Mouse (Mus musculus): Measurements from ENCODE around the gene Hist3h2a. TPM values are rescaled to one million over a fixed set of nuclear protein-coding genes. Genes with fewer than 3 reads are reported as not detected.

Gene Hist3h2a
- polyA plus RNA-seq, 1 experiment from 2014 or later, result 39.7 TPM

DNA sequence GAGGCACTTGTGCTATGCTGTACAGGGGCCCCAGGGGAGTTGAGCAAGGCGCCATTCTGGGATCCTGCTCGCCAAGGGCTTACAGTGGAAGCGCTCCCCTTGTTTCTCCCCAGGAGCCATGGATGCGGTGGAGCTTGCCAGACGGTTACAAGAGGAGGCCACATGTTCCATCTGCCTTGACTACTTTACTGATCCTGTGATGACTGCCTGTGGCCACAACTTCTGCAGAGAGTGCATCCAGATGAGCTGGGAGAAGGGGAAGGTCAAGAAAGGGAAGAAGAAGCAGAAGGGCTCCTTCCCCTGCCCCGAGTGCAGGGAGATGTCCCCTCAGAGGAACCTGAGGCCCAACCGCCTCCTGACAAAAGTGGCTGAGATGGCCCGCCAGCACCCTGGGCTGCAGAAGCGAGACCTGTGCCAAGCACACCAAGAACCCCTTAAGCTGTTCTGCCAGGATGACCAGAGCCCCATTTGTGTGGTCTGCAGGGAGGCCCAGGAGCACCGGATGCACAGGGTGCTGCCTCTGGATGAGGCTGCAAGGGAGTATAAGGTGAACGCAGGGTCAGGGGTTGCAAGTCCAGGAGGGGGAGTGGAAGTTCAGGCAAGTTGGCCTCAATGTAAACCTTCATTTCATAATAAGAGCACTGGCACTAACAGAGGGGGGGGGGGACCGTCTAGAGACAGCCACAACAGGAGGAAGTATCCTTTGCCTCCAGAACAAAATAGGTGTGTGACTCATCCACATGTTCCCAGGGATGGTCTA lies 10.7 kb downstream of the Hist3h2a start:
- Histone ChIP-seq H3K4me3 (ENCODE audit: low read length) (no peak overlapping the region), H3K4me1 (ENCODE audit: insufficient read depth, low read length) (peaks cover 33% of the 10 kb centered on the region), H3K9me3 (ENCODE audit: low read length) (peaks cover 5% of the 10 kb centered on the region), H3K36me3 (ENCODE audit: insufficient read depth, low read length) (no peaks in the 10 kb centered on the region), H3K27me3 (ENCODE audit: insufficient read depth, low read length) (peaks cover 3% of the 10 kb centered on the region), H3K9ac (replicated peaks; ENCODE audit: low read length) (no peak overlapping the region), H3K4me2 (replicated peaks; ENCODE audit: low read depth, low read length) (no peak overlapping the region), H3K27ac (ENCODE audit: low read length) (no peak overlapping the region)
- no peak; the same call in 1 of the 2 replicates for ATAC-seq (ENCODE audit: low FRiP score, low TSS enrichment)
- WGBS, result 29% methylated on average over 12 of the region's 12 CpGs

DNA sequence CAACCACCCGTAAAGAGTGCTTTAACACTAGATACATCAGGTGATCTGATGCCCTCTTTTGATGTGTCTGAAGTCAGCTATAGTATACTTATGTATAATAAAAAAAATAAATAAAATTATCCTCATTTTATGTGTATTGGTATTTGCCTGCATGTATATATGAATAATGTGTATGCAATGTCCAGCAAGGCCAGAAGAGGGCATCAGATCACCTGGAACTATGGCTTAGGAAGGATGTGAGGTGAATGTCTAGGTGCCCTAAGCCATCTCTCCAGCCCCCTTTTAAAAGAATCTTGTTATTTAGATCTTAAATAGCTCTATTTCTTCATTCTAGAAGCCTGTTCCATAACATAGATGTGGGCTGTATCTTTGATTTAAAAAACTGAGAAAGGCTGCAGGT lies 12.9 kb downstream of the Hist3h2a start:
- WGBS, result 100% methylated on average over 1 of the region's 1 CpGs

DNA sequence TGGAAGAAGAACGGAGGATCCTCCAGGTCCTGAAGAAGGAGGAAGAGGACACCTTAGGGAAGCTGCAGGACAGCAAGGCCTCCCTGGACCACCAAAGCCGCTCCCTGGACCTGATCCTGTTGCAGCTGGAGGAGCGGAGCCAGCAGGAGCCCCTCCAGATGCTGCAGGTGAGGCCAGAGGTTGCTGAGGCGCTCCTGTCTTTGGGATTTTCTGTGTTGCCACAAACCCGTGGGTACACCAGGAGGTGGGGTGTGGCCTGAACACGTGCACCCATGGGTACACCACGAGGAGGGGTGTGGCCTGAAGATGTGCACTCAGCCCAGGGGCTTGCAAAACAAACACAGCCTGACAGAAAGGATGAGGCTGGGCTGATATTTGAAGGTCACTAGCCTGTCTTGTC lies 14.1 kb downstream of the Hist3h2a start:
- Histone ChIP-seq H3K4me2 (replicated peaks; ENCODE audit: low read depth, low read length) (no peak overlapping the region), H3K36me3 (ENCODE audit: insufficient read depth, low read length) (peaks cover 10% of the 10 kb centered on the region), H3K27ac (ENCODE audit: low read length) (peak overlapping the region; percentile 92), H3K9ac (replicated peaks; ENCODE audit: low read length) (no peak overlapping the region), H3K4me3 (ENCODE audit: low read length) (no peak overlapping the region), H3K27me3 (ENCODE audit: insufficient read depth, low read length) (no peaks in the 10 kb centered on the region), H3K9me3 (ENCODE audit: low read length) (no peaks in the 10 kb centered on the region), H3K4me1 (ENCODE audit: insufficient read depth, low read length) (peaks cover 44% of the 10 kb centered on the region)
- ATAC-seq (ENCODE audit: low FRiP score, low TSS enrichment), result peak; percentile 9
- 77% methylated on average over 7 of the region's 7 CpGs for WGBS

More for the DNA sequence above, 12.9 kb downstream of the Hist3h2a start:
- Histone ChIP-seq H3K27me3 (ENCODE audit: insufficient read depth, low read length) (peaks cover under 1% of the 10 kb centered on the region; the same call in 1 of the 2 replicates), H3K27ac (ENCODE audit: low read length) (no peak overlapping the region), H3K4me3 (ENCODE audit: low read length) (no peak overlapping the region), H3K36me3 (ENCODE audit: insufficient read depth, low read length) (peaks cover 10% of the 10 kb centered on the region), H3K4me2 (replicated peaks; ENCODE audit: low read depth, low read length) (no peak overlapping the region), H3K9ac (replicated peaks; ENCODE audit: low read length) (no peak overlapping the region), H3K4me1 (ENCODE audit: insufficient read depth, low read length) (peaks cover 44% of the 10 kb centered on the region), H3K9me3 (ENCODE audit: low read length) (no peaks in the 10 kb centered on the region)
- ATAC-seq (ENCODE audit: low FRiP score, low TSS enrichment), result no peak

DNA sequence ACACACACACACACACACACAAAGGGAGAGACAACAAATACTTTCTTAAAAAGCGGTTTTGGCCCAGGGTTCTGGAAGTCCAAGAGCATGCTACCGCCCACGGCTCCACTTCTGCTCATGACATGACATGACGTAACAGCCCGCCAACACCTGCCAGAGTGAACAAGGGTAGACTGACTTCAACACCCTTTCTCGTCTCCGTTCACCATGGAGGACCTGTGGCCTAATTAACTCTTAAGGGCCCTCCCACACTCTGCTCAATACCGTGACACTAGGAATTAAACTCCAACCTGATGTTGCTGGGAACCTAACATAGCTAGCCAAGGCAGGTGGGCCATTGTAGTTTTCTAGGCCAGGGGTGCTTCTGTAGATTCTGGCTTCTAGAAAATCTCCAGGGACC lies 14.5 kb downstream of the Hist3h2a start:
- H3K27me3 ChIP-seq (ENCODE audit: insufficient read depth, low read length), result no peaks in the 10 kb centered on the region
- H3K27ac ChIP-seq (ENCODE audit: low read length), result peak overlapping the region; percentile 92
- H3K36me3 ChIP-seq (ENCODE audit: insufficient read depth, low read length), result peaks cover 10% of the 10 kb centered on the region
- no peaks in the 10 kb centered on the region for H3K9me3 ChIP-seq (ENCODE audit: low read length)
- peak overlapping the region; percentile 49; the same call in 1 of the 2 replicates for H3K9ac ChIP-seq (replicated peaks; ENCODE audit: low read length)
- 0 out of 2 replicates have a peak overlapping the region, but pooled peaks have one; percentile 20 for H3K4me2 ChIP-seq (replicated peaks; ENCODE audit: low read depth, low read length)
- H3K4me3 ChIP-seq (ENCODE audit: low read length), result no peak overlapping the region
- H3K4me1 ChIP-seq (ENCODE audit: insufficient read depth, low read length), result peaks cover 44% of the 10 kb centered on the region
- ATAC-seq (ENCODE audit: low FRiP score, low TSS enrichment), result peak; percentile 76
- 46% methylated on average over 8 of the region's 8 CpGs for WGBS

DNA sequence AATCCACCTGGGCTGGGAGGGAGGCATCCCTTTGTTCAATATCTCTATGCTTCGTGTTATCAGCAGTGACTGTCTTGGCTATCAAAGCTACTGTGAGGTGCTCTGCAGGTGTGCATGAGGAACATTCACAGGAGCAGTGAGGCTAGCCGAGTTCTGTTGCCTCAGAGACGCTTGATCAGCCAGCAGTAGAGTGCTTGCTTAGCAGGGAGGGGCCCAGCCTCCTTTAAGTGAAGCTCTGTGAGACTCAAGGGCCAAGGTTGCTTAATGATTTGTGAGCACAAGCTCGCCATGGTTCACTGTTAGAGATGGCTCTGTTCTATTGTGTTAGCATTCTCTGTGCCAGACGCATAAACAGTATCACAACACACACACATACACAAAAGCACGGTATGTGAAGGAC lies 15.2 kb downstream of the Hist3h2a start:
- H3K9ac ChIP-seq (replicated peaks; ENCODE audit: low read length), result no peak overlapping the region
- H3K36me3 ChIP-seq (ENCODE audit: insufficient read depth, low read length), result peaks cover 14% of the 10 kb centered on the region
- H3K4me2 ChIP-seq (replicated peaks; ENCODE audit: low read depth, low read length), result 0 out of 2 replicates have a peak overlapping the region, but pooled peaks have one; percentile 20
- H3K9me3 ChIP-seq (ENCODE audit: low read length), result no peaks in the 10 kb centered on the region
- peaks cover 42% of the 10 kb centered on the region for H3K4me1 ChIP-seq (ENCODE audit: insufficient read depth, low read length)
- peak; percentile 86 for ATAC-seq (ENCODE audit: low FRiP score, low TSS enrichment)
- 40% methylated on average over 6 of the region's 6 CpGs for WGBS
- H3K4me3 ChIP-seq (ENCODE audit: low read length), result no peak overlapping the region
- peak overlapping the region; percentile 92 for H3K27ac ChIP-seq (ENCODE audit: low read length)
- no peaks in the 10 kb centered on the region for H3K27me3 ChIP-seq (ENCODE audit: insufficient read depth, low read length)

DNA sequence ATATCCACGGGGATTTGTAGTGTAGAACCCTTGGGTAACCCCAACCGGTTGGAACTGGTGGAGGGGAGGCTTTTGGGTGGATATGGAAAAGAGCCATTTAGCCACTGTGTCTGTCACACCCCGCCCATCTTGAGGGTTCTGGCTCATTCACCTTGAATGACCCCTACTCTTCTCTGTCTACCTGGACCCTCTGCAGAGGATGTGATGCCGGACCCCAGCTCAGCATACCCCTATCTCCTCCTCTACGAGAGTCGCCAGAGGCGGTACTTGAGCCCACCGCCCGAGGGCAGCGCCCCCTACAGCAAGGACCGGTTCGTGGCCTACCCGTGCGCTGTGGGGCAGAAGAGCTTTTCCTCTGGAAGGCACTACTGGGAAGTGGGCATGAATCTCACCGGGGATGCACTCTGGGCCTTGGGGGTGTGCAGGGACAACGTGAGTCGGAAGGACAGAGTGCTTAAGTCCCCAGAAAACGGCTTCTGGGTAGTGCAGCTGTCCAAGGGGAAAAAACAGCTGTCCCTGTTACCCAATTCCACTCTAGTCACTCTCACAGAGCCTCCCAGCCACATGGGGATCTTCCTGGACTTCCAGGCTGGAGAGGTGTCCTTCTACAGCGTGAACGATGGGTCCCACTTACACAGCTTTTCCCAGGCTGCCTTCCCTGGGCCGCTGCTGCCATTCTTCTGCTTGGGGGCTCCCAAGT lies 16.5 kb downstream of the Hist3h2a start:
- Histone ChIP-seq H3K4me2 (replicated peaks; ENCODE audit: low read depth, low read length) (no peak overlapping the region), H3K9me3 (ENCODE audit: low read length) (no peaks in the 10 kb centered on the region), H3K4me3 (ENCODE audit: low read length) (no peak overlapping the region), H3K27ac (ENCODE audit: low read length) (peak overlapping the region; percentile 92; the same call in 1 of the 2 replicates), H3K9ac (replicated peaks; ENCODE audit: low read length) (no peak overlapping the region), H3K27me3 (ENCODE audit: insufficient read depth, low read length) (no peaks in the 10 kb centered on the region), H3K4me1 (ENCODE audit: insufficient read depth, low read length) (peaks cover 36% of the 10 kb centered on the region), H3K36me3 (ENCODE audit: insufficient read depth, low read length) (peaks cover 16% of the 10 kb centered on the region)
- ATAC-seq (ENCODE audit: low FRiP score, low TSS enrichment), result no peak
- 88% methylated on average over 21 of the region's 21 CpGs for WGBS

DNA sequence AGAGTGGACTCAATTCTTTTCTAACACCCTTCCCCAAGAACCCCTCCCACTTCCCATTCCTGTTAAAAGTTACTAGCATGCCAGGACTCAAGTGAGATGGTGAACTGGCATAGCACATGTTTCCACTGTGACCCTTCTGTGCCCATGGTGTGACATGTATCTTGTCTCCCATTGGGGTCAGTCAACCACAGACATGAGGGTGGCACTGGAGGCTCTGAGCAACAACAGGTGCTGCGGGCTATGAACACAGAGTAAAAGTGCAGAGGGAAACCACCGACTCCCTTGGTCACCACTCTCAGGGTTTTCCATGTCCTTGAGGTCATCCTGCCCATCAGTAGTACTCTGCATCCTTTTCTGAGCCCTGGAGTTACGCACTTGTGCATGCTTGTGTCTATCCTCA lies 17.3 kb downstream of the Hist3h2a start:
- WGBS, result 95% methylated on average over 3 of the region's 3 CpGs
- Histone ChIP-seq H3K27me3 (ENCODE audit: insufficient read depth, low read length) (no peaks in the 10 kb centered on the region), H3K4me3 (ENCODE audit: low read length) (no peak overlapping the region), H3K27ac (ENCODE audit: low read length) (no peak overlapping the region), H3K9ac (replicated peaks; ENCODE audit: low read length) (no peak overlapping the region), H3K36me3 (ENCODE audit: insufficient read depth, low read length) (peaks cover 16% of the 10 kb centered on the region), H3K4me2 (replicated peaks; ENCODE audit: low read depth, low read length) (no peak overlapping the region), H3K9me3 (ENCODE audit: low read length) (no peaks in the 10 kb centered on the region), H3K4me1 (ENCODE audit: insufficient read depth, low read length) (peaks cover 33% of the 10 kb centered on the region)
- ATAC-seq (ENCODE audit: low FRiP score, low TSS enrichment), result no peak

DNA sequence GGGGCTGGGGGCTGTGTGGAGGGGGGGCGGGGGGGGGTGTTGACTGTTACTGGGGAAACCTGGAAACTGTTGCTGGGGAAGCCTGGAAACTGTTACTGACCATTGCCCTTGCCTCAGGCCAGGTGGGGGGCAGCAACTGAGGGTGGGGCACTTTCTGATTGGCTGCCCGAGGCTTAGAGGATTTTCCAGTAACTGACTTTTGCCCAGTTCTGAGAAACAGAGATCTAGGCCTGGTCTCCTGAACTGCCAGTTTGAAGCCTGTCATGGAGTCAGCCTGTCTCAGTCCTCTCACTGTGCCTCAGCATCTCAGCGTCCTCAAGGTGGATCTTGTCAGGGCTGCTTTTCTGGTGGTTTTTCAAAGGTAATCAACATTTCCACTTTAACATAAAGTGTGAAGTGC lies 19.9 kb downstream of the Hist3h2a start:
- peaks cover 32% of the 10 kb centered on the region for H3K4me1 ChIP-seq (ENCODE audit: insufficient read depth, low read length)
- H3K27ac ChIP-seq (ENCODE audit: low read length), result no peak overlapping the region
- H3K27me3 ChIP-seq (ENCODE audit: insufficient read depth, low read length), result no peaks in the 10 kb centered on the region
- H3K36me3 ChIP-seq (ENCODE audit: insufficient read depth, low read length), result peaks cover 16% of the 10 kb centered on the region
- H3K9me3 ChIP-seq (ENCODE audit: low read length), result no peaks in the 10 kb centered on the region
- 88% methylated on average over 3 of the region's 3 CpGs for WGBS
- H3K9ac ChIP-seq (replicated peaks; ENCODE audit: low read length), result no peak overlapping the region
- H3K4me3 ChIP-seq (ENCODE audit: low read length), result no peak overlapping the region
- no peak overlapping the region for H3K4me2 ChIP-seq (replicated peaks; ENCODE audit: low read depth, low read length)
- ATAC-seq (ENCODE audit: low FRiP score, low TSS enrichment), result no peak

DNA sequence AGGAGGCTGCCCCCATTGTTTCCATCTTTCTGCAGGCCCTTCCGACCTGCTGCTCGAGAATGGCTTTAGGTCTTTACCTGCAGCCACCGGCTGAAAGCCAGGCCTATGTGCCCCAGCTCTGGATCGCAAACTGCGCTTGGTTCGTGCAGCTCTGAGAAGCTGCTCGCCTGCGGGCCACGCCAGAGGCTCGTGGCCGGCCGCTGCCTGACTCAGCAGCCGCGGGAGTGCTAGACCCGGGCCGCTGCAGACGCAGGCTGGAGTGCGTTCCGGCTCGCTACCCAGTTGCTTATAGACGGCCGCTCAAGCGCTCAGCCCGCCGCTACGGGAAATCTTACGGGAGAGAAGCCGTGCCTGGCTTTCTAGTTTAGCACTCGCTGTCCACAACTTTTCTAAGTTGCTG lies 22.7 kb downstream of the Hist3h2a start:
- Histone ChIP-seq H3K9ac (replicated peaks; ENCODE audit: low read length) (peak overlapping the region; percentile 83), H3K9me3 (ENCODE audit: low read length) (no peaks in the 10 kb centered on the region), H3K36me3 (ENCODE audit: insufficient read depth, low read length) (peaks cover 8% of the 10 kb centered on the region), H3K27me3 (ENCODE audit: insufficient read depth, low read length) (no peaks in the 10 kb centered on the region), H3K27ac (ENCODE audit: low read length) (peak overlapping the region; percentile 90), H3K4me2 (replicated peaks; ENCODE audit: low read depth, low read length) (peak overlapping the region; percentile 94), H3K4me1 (ENCODE audit: insufficient read depth, low read length) (peaks cover 34% of the 10 kb centered on the region), H3K4me3 (ENCODE audit: low read length) (peak overlapping the region; percentile 81)
- no peak for ATAC-seq (ENCODE audit: low FRiP score, low TSS enrichment)
- under 1% methylated on average over 29 of the region's 29 CpGs for WGBS

DNA sequence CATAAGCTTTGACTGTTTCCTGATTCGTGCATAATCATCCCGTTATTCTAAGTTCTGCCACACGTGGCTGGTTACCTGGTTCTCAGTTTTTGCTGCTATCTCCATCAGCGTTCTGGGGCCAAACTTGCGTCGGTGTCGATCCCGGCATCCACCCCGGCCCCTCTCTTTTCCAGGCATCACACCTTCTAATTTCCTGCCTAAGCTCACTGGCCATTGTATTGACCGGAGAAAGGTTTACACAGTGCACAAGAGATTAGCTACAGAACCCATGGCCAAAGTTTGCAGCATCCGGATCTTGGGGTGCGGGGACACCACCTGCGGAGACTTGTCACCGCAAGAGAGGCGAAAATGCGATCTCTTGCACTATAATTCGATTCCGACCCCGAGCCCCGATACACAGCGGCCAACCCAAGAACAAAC lies 23.1 kb downstream of the Hist3h2a start:
- peak; percentile 24; the same call in 1 of the 2 replicates for ATAC-seq (ENCODE audit: low FRiP score, low TSS enrichment)
- WGBS, result 0% methylated on average over 21 of the region's 21 CpGs
- Histone ChIP-seq H3K27ac (ENCODE audit: low read length) (peak overlapping the region; percentile 90), H3K9ac (replicated peaks; ENCODE audit: low read length) (peak overlapping the region; percentile 83), H3K9me3 (ENCODE audit: low read length) (no peaks in the 10 kb centered on the region), H3K4me1 (ENCODE audit: insufficient read depth, low read length) (peaks cover 34% of the 10 kb centered on the region), H3K4me2 (replicated peaks; ENCODE audit: low read depth, low read length) (peak overlapping the region; percentile 94), H3K27me3 (ENCODE audit: insufficient read depth, low read length) (no peaks in the 10 kb centered on the region), H3K36me3 (ENCODE audit: insufficient read depth, low read length) (peaks cover 11% of the 10 kb centered on the region), H3K4me3 (ENCODE audit: low read length) (peak overlapping the region; percentile 81)
